Mouse (Mus musculus) cerebellum, adult 2 months (tissue): ENCODE measurements at regions not wholly inside any gene's neighbourhood (a gene's known extent, or its start where the extent isn't known, plus 50 kb on each side); places are given as distances from the start of the nearest gene placed in this dataset.
"Not testable (repeated sequence)": the region's sequence is repeated elsewhere in the genome, so short reads cannot be mapped to it uniquely, and the experiment has no call there.

Source experiments
- DNase-seq, 2 experiments: peaks; one replicate each; pipeline ENCODE4 v3.0.0; 2021
- H3K27ac ChIP-seq: fragments of 200-500 bp; 2 replicates; pipeline ENCODE4 v1.5.1; 2012; ENCODE audit warnings: low read length, control low read depth, inconsistent platforms; ENCODE audit not compliant: insufficient read depth
- H3K27me3 ChIP-seq: fragments of 200-500 bp; 2 replicates; pipeline ENCODE4 v1.6.1; 2012; ENCODE audit warnings: inconsistent platforms, mild to moderate bottlenecking, low read length, moderate library complexity; ENCODE audit not compliant: control insufficient read depth, insufficient read depth
- H3K4me1 ChIP-seq: fragments of 200-500 bp; 2 replicates; pipeline ENCODE4 v1.6.1; 2011; ENCODE audit warnings: low read length; ENCODE audit not compliant: control insufficient read depth, insufficient read depth
- H3K4me3 ChIP-seq: fragments of 200-500 bp; replicated peaks from 2 replicates; pipeline ENCODE3; 2011; ENCODE audit warnings: mild to moderate bottlenecking, low read depth, low read length, control low read depth; ENCODE audit not compliant: insufficient read depth
- CTCF ChIP-seq: fragments of 200-500 bp; IDR thresholded peaks from 2 replicates; pipeline ENCODE4 v1.5.1; 2011; ENCODE audit warnings: low read depth, mild to moderate bottlenecking, control low read depth, low read length, moderate library complexity, borderline replicate concordance; ENCODE audit not compliant: insufficient read depth
- POLR2A ChIP-seq: fragments of 200-500 bp; IDR thresholded peaks from 2 replicates; pipeline ENCODE4 v1.6.1; 2011; ENCODE audit warnings: low read length, control low read depth, borderline replicate concordance; ENCODE audit not compliant: insufficient read depth
- WGBS: fragments of 180-500 bp; shearing (Covaris S2); methylation state at CpG from one replicate; pipeline ENCODE4 v1.1.7; 2018; 5-methylcytosine and 5-hydroxymethylcytosine counted together

DNA sequence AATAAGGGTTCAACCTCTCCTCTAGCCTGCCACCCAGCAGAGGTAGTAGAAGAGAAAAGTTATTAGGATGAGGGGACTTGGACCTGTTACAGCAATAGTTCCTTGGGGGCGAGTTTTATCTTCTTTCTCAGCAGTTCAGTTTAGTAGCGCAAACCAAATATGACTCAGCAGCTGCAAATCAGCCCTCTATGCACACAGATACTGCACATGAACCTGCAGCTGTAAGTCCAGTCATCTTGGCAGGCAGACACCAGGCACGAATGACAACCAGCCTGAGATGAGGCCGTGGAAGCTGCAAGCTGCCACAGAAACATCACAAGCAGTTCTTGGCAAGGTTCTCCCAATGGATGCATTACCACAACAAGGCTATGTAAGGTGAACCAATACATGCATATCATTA is 327.0 kb upstream of the Akr1e1 start:
- no peaks in the 10 kb centered on the region for H3K27me3 ChIP-seq
- 46% methylated on average over 4 of the region's 4 CpGs for WGBS
- H3K27ac ChIP-seq, result no peak overlapping the region
- DNase-seq, result no peak
- no peaks in the 10 kb centered on the region for H3K4me1 ChIP-seq
- no peak overlapping the region for H3K4me3 ChIP-seq
- TF ChIP-seq POLR2A, result no peak
- TF ChIP-seq CTCF, result no peak

DNA sequence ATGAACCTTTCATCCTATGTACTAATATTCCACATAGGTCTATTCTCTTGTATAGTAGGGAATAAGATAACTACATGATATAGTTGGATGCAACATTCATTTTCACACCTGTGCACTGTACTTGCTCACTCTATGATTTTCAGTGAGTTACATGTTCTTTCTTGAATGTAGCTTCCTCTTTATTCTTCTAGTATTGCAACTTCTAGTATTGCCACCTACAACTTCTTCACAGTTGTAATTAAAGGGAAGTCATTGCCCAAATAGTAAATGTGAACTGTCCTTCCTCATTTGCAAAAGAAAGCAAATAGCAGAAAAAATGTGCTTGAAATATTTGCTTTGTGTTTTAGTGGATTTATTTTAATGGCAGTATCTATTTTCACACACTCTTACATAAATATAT is 330.9 kb upstream of the Akr1e1 start:
- Histone ChIP-seq H3K4me1 (no peaks in the 10 kb centered on the region), H3K27ac (no peak overlapping the region), H3K4me3 (no peak overlapping the region), H3K27me3 (no peaks in the 10 kb centered on the region)
- TF ChIP-seq POLR2A (no peak), CTCF (no peak)
- no peak for DNase-seq

DNA sequence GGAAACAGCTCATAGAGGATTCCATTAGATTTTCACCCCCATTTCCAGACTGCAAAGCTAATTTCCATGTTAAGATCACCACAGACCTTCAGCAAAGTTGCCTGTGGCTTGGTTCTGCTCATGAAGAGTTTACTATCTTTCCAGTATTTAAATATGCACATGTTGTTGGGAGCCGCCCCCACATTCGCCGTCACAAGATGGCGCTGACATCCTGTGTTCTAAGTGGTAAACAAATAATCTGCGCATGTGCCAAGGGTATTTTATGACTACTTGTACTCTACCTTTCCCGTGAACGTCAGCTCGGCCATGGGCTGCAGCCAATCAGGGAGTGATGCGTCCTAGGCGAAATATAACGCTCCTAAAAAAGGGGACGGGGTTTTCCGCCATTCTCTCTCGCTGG is 333.5 kb upstream of the Akr1e1 start:
- 14% methylated on average over 5 of the region's 14 CpGs for WGBS
- not testable (repeated sequence) for H3K27me3 ChIP-seq, H3K4me1 ChIP-seq, H3K27ac ChIP-seq
- peak overlapping the region; percentile 30 for H3K4me3 ChIP-seq
- DNase-seq, result peak; percentile 32 to 39

DNA sequence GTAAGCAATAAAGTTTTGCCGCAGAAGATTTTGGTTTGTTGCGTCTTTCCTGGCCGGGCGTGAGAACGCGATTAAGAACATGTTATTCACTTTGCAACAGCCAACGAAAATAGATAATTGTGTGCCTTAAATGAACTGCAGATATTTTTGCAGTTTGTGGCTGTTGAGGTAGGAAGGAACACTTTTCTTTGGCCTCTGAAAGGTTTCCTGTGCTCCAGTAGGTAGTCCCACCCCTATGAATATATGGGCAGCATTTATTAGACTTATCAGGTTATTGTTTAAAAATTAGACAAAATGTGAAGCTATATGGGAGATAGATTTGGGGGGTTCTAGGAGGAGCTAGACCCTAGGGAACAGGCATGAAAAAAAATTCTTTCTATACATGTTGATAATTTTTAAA is 334.1 kb upstream of the Akr1e1 start:
- no peak overlapping the region for H3K27ac ChIP-seq
- TF ChIP-seq CTCF (no peak), POLR2A (no peak)
- DNase-seq, result no peak
- H3K4me1 ChIP-seq, result no peaks in the 10 kb centered on the region
- peak overlapping the region; percentile 57 for H3K4me3 ChIP-seq
- no peaks in the 10 kb centered on the region for H3K27me3 ChIP-seq
- 9% methylated on average over 7 of the region's 7 CpGs for WGBS

DNA sequence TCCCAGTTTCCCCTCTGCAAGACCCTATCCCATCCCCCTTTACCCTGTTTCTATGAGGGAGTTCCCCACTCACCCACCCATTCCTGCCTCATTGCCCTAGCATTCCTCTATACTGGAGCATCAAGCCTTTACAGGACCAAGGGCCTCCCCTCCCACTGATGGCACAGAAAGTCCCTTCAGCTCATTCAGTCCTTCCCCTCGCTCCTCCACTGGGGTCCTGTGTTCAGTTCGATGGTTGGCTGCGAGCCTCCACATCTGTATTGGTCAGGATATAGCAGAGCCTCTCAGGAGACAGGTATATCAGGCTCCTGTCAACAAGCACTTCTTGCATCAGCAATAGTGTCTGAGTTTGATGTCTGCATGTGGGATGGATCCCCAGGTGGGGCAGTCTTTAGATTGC is 346.4 kb upstream of the Akr1e1 start:
- WGBS, result 84% methylated on average over 3 of the region's 3 CpGs
- no peak for DNase-seq
- H3K27me3 ChIP-seq, result no peaks in the 10 kb centered on the region
- H3K4me3 ChIP-seq, result no peak overlapping the region
- H3K27ac ChIP-seq, result no peak overlapping the region
- no peaks in the 10 kb centered on the region for H3K4me1 ChIP-seq
- TF ChIP-seq CTCF (no peak), POLR2A (no peak)

DNA sequence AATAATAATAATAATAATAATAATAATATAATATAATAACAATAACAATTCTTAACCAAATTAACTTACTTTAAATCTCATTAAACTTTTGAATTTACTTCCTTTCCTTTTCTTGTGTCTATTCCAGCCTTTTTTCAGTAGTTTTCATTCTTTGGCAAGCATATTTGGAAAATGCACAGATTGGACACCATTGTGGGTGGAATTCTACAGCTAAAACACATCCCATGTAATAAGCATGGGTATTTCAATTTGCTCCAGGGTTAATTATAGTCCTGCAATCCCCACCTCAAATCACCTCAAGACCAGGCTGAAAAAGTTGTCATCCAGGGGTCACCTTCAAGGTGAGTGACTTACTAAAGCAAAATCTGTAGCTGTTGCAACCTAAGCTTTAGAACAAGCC is 355.9 kb upstream of the Akr1e1 start:
- Histone ChIP-seq H3K4me1 (no peaks in the 10 kb centered on the region), H3K27ac (no peak overlapping the region), H3K27me3 (no peaks in the 10 kb centered on the region), H3K4me3 (no peak overlapping the region)
- TF ChIP-seq CTCF, result no peak
- TF ChIP-seq POLR2A, result no peak
- no peak for DNase-seq

DNA sequence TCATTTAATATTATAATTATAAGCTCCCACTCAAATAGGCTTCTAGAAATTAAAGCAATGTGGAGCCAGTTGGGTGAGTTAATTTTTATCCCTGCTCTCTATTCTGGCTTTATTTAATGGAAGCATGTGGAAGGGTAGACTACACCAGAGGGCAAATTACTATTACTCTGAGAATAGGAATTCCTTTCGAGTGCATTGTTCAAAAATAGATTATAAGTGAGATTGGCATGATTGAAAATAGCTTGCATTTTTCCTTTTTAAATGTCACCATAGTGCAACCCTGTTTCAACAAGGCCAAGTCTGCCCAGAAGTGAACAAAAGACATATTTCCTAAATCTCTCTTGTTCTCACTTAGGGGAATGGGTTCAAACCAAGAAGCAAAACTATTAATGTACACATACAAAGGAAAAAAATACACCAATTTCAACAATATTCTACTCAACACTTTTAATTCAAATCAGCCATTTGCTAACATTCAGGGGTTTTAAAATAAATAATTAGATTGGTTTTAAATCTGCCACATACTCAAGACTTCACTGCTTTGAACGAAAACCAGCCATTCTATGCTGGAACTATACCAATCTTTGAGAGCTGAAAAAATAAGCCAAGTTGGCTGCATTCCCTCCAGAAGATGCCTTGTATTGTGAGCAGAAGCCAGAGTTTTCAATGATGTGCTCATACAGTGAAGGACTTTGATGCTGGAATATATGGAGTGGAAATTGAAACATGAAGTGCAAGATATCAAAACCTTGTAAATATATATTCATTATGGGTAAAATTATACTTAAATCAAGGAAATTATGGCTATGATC is 361.3 kb upstream of the Akr1e1 start:
- WGBS, result 38% methylated on average over 2 of the region's 2 CpGs
- Histone ChIP-seq H3K27ac (no peak overlapping the region), H3K27me3 (no peaks in the 10 kb centered on the region), H3K4me1 (no peaks in the 10 kb centered on the region), H3K4me3 (no peak overlapping the region)
- no peak for DNase-seq
- TF ChIP-seq POLR2A, result no peak
- no peak for TF ChIP-seq CTCF

DNA sequence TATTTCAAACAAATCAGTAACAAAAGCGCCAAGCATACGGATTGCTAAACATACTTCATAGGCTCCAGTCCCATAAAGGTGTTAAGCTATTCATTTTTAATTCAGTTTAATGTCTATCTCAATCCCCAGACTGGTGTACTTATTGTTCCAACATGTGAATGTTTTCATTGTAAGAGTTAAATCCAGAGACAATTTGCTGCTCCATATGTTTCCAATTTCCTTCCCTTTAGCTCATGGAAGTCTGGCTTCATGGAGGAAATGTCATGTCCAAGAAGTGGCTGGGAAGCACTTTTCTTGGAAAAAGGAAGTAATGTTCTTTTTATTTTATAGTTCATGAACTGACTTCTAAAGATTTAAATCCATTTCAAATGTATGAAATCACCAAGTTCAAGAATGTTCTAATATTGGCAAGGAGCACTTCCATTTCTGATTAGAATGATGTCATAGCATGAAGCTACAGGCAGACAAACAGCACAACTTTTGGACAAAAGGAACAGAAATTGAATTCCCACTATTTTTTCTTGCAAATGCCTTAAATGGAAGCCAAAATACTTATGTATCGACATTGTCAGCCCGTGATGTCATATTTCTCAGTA is 362.6 kb upstream of the Akr1e1 start:
- no peak overlapping the region for H3K4me3 ChIP-seq
- H3K27me3 ChIP-seq, result no peaks in the 10 kb centered on the region
- no peak overlapping the region for H3K27ac ChIP-seq
- no peak for TF ChIP-seq POLR2A
- TF ChIP-seq CTCF, result no peak
- WGBS, result 85% methylated on average over 4 of the region's 4 CpGs
- H3K4me1 ChIP-seq, result no peaks in the 10 kb centered on the region
- no peak for DNase-seq

DNA sequence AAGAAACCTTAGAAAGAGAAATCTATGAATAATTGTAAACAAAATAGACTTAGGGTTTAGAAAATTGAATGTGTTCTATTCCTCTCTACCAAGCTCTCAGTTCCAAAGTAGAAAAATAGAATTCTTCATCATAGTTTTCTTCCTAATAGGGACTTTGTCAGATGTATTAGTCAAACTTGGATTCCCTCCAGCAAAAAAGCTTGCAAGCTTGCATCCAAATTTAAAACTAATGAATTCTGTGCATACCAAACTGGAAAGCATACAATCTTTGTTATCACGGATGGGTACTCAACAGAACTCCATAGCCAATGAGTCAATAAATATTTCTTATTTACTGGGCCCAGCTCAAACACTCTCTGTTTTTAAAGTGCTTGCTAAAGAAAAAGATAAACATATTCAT is 383.9 kb upstream of the Akr1e1 start:
- TF ChIP-seq POLR2A (no peak), CTCF (no peak)

More for the DNA sequence above, 383.9 kb upstream of the Akr1e1 start:
- Histone ChIP-seq H3K4me3 (no peak overlapping the region), H3K27me3 (no peaks in the 10 kb centered on the region), H3K27ac (no peak overlapping the region), H3K4me1 (no peaks in the 10 kb centered on the region)
- DNase-seq, result no peak
- 31% methylated on average over 1 of the region's 1 CpGs for WGBS
